Comparison of ENCODE assay signal across 25 mouse cellular contexts in the genomic region with DNA sequence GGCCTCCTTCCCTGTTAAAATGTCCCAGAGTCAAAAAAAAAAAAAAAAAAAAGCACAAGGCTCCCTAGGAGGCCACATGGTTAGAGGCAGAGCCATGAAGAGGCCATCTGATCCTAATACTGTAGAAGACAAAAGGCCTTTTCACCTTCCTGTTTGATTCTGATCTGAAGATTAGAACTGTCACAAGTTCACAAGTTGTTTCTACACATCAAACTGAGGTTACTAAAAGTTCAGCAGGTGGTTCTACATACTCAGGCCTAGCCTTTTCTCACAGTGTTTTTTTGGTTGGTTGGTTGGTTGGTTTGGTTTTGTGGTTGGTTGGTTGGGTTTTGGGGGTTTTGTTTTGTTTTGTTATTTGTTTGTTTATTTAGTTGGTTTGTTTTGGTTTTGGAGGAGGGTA.
"Had no signal": no experiment of that assay in that cellular context is flagged by ENCODE, and none has a peak within 500 bp of the region (broad histone marks: within the 10 kb centered on the region; RNA-seq: fewer than 3 reads in every experiment).

No protein-coding gene starts in this region.

- H3K4me3 ChIP-seq: gastrocnemius, adult 2 months; heart, embryonic 10.5 days; heart, embryonic 12.5 days; hindbrain, embryonic 13.5 days; hindbrain, embryonic 15.5 days; kidney, embryonic 15.5 days; layer of hippocampus, adult 2 months; left cerebral cortex, adult 2 months; limb, embryonic 10.5 days; limb, embryonic 12.5 days; liver, embryonic 12.5 days had no signal

- DNase-seq: gastrocnemius, adult 2 months; gastrocnemius, postnatal 10 days; gastrocnemius, postnatal 25 days; heart, adult 18-20 months; heart, postnatal 10 days; heart, postnatal 36 days; kidney, adult 11 months; kidney, adult 2 months; kidney, adult 9 months; kidney, postnatal 14 days; kidney, postnatal 36 days had no signal

- H3K36me3 ChIP-seq: heart, embryonic 10.5 days; heart, embryonic 12.5 days; hindbrain, embryonic 13.5 days; hindbrain, embryonic 15.5 days; kidney, embryonic 15.5 days; limb, embryonic 10.5 days; limb, embryonic 12.5 days; liver, embryonic 12.5 days had no signal

- H3K27ac ChIP-seq: gastrocnemius, adult 2 months; heart, embryonic 10.5 days; hindbrain, embryonic 13.5 days; hindbrain, embryonic 15.5 days; hindbrain, postnatal 0 days; kidney, embryonic 15.5 days; kidney, postnatal 0 days; layer of hippocampus, adult 2 months; left cerebral cortex, adult 2 months; limb, embryonic 10.5 days; limb, embryonic 12.5 days; liver, embryonic 12.5 days; liver, embryonic 14.5 days had no signal

- ATAC-seq: hindbrain, postnatal 0 days; intestine, embryonic 16.5 days; liver, embryonic 12.5 days had no signal

- H3K27me3 ChIP-seq: heart, embryonic 12.5 days; hindbrain, embryonic 13.5 days; hindbrain, embryonic 15.5 days; kidney, embryonic 15.5 days; limb, embryonic 12.5 days; liver, embryonic 12.5 days had no signal

- H3K4me1 ChIP-seq: heart, embryonic 10.5 days; heart, embryonic 12.5 days; hindbrain, embryonic 13.5 days; hindbrain, embryonic 15.5 days; kidney, embryonic 15.5 days; limb, embryonic 10.5 days; limb, embryonic 12.5 days; liver, embryonic 12.5 days had no signal

- H3K9me3 ChIP-seq: heart, embryonic 10.5 days; heart, embryonic 12.5 days; hindbrain, embryonic 13.5 days; hindbrain, embryonic 15.5 days; kidney, embryonic 15.5 days; limb, embryonic 10.5 days; limb, embryonic 12.5 days; liver, embryonic 12.5 days had no signal

- H3K9ac ChIP-seq: heart, embryonic 12.5 days; hindbrain, embryonic 13.5 days; hindbrain, embryonic 15.5 days; kidney, embryonic 15.5 days; limb, embryonic 12.5 days; liver, embryonic 12.5 days; liver, embryonic 14.5 days had no signal

- H3K4me2 ChIP-seq: heart, embryonic 12.5 days; hindbrain, embryonic 13.5 days; hindbrain, embryonic 15.5 days; kidney, embryonic 15.5 days; limb, embryonic 12.5 days; liver, embryonic 12.5 days had no signal
